Mouse (Mus musculus) 3134 (cell line): ENCODE measurements around the gene Mknk2.
"Not testable (repeated sequence)": the region's sequence is repeated elsewhere in the genome, so short reads cannot be mapped to it uniquely, and the experiment has no call there.

Experiments used
- DNase-seq: peaks from one replicate; pipeline ENCODE4 v3.0.0-alpha.2; 2011; ENCODE audit warnings: low spot score; ENCODE audit not compliant: insufficient read length; ENCODE audit errors: extremely low read depth

Gene Mknk2

GRCm38 (mm10) chr10:80653156-80653720 is 24.7 kb downstream of the Mknk2 start:
- DNase-seq: peak; percentile 69

- DNase-seq: no peak
Measured at GRCm38 (mm10) chr10:80650392-80650791, 27.5 kb downstream of the Mknk2 start.

- DNase-seq: not testable (repeated sequence)
Measured at GRCm38 (mm10) chr10:80649910-80650309, 28.0 kb downstream of the Mknk2 start.

GRCm38 (mm10) chr10:80646936-80647335 is 31.0 kb downstream of the Mknk2 start:
- no peak for DNase-seq

- no peak for DNase-seq
Measured at GRCm38 (mm10) chr10:80635345-80635744, 42.6 kb downstream of the Mknk2 start.

- no peak for DNase-seq
Measured at GRCm38 (mm10) chr10:80628925-80629324, 49.0 kb downstream of the Mknk2 start.

- no peak for DNase-seq
Measured at GRCm38 (mm10) chr10:80627685-80628084, 50.2 kb downstream of the Mknk2 start.

GRCm38 (mm10) chr10:80625764-80626163 is 52.1 kb downstream of the Mknk2 start:
- no peak for DNase-seq

- DNase-seq: peak; percentile 64
Measured at GRCm38 (mm10) chr10:80623457-80624191, 54.3 kb downstream of the Mknk2 start.

GRCm38 (mm10) chr10:80622661-80623456 is 55.1 kb downstream of the Mknk2 start, which contains the start of gene Csnk1g2:
Csnk1g2 (plus strand) TSS chr10:80622838.
- peak; percentile 51 for DNase-seq

GRCm38 (mm10) chr10:80621940-80622660 is 55.8 kb downstream of the Mknk2 start:
- peak; percentile 100 for DNase-seq

GRCm38 (mm10) chr10:80621690-80621939 is 56.3 kb downstream of the Mknk2 start:
- DNase-seq: no peak

GRCm38 (mm10) chr10:80620796-80621689 is 56.9 kb downstream of the Mknk2 start:
- DNase-seq: no peak

GRCm38 (mm10) chr10:80620365-80620764 is 57.5 kb downstream of the Mknk2 start:
- DNase-seq: no peak

- peak; percentile 38 for DNase-seq
Measured at GRCm38 (mm10) chr10:80619465-80620244, 58.3 kb downstream of the Mknk2 start.

GRCm38 (mm10) chr10:80618181-80618580 is 59.7 kb downstream of the Mknk2 start:
- no peak for DNase-seq
